Mouse (Mus musculus) kidney, adult 9 months (tissue): ENCODE measurements around the gene Gm42791.
A peak's percentile ranks its signal among the peaks of the same experiment; 100 is the strongest.

Source experiments
- DNase-seq: peaks from one replicate; pipeline ENCODE4 v3.0.0; 2022

Gene Gm42791

GRCm38 (mm10) chr5:148918049-148918448, 76.9 kb downstream of the Gm42791 start:
- no peak for DNase-seq

GRCm38 (mm10) chr5:148916775-148917174, 78.2 kb downstream of the Gm42791 start:
- DNase-seq = no peak

- DNase-seq = no peak
These were observed 82.7 kb downstream of the Gm42791 start for GRCm38 (mm10) chr5:148912262-148912661.

GRCm38 (mm10) chr5:148910066-148910465, 84.9 kb downstream of the Gm42791 start:
- no peak for DNase-seq

- peak; percentile 71 for DNase-seq
These were observed 85.5 kb downstream of the Gm42791 start for GRCm38 (mm10) chr5:148909402-148909801.

- no peak for DNase-seq
These were observed 85.9 kb downstream of the Gm42791 start for GRCm38 (mm10) chr5:148909057-148909395.

GRCm38 (mm10) chr5:148908191-148909056, 86.5 kb downstream of the Gm42791 start:
- no peak for DNase-seq

- DNase-seq = no peak
These were observed 88.6 kb downstream of the Gm42791 start for GRCm38 (mm10) chr5:148906305-148906704.

GRCm38 (mm10) chr5:148904846-148905245, 90.1 kb downstream of the Gm42791 start:
- DNase-seq = peak; percentile 85

- peak; percentile 93 for DNase-seq
These were observed 95.6 kb downstream of the Gm42791 start for GRCm38 (mm10) chr5:148899361-148899760.

GRCm38 (mm10) chr5:148897941-148898417, 97.0 kb downstream of the Gm42791 start:
- peak; percentile 46 for DNase-seq

- no peak for DNase-seq
These were observed 97.8 kb downstream of the Gm42791 start for GRCm38 (mm10) chr5:148897069-148897702.

- no peak for DNase-seq
These were observed 98.4 kb downstream of the Gm42791 start for GRCm38 (mm10) chr5:148896515-148896914.

- no peak for DNase-seq
These were observed 99.1 kb downstream of the Gm42791 start for GRCm38 (mm10) chr5:148895833-148896232.

GRCm38 (mm10) chr5:148895034-148895433, 99.9 kb downstream of the Gm42791 start:
- DNase-seq = peak; percentile 66

- no peak for DNase-seq
These were observed 104.7 kb downstream of the Gm42791 start for GRCm38 (mm10) chr5:148890237-148890636.

- no peak for DNase-seq
These were observed 106.9 kb downstream of the Gm42791 start for GRCm38 (mm10) chr5:148888032-148888431.

- DNase-seq = peak; percentile 30
These were observed 108.9 kb downstream of the Gm42791 start for GRCm38 (mm10) chr5:148885821-148886609.

GRCm38 (mm10) chr5:148883671-148884070, 111.3 kb downstream of the Gm42791 start:
- no peak for DNase-seq

- no peak for DNase-seq
These were observed 115.7 kb downstream of the Gm42791 start for GRCm38 (mm10) chr5:148879218-148879617.

- no peak for DNase-seq
These were observed 121.8 kb downstream of the Gm42791 start for GRCm38 (mm10) chr5:148873116-148873515.

- DNase-seq = no peak
These were observed 125.4 kb downstream of the Gm42791 start for GRCm38 (mm10) chr5:148869583-148869982.

- DNase-seq = no peak
These were observed 127.2 kb downstream of the Gm42791 start for GRCm38 (mm10) chr5:148867766-148868165.
